Mouse (Mus musculus) right cerebral cortex, adult 18-20 months (tissue): ENCODE measurements around the gene Dmp1.

Source experiments
- DNase-seq: peaks from one replicate; pipeline ENCODE4 v3.0.0; 2022; ENCODE audit warnings: mixed read lengths

Gene Dmp1

GRCm38 (mm10) chr5:104202351-104202750 is at the start of gene Dmp1:
Gene Dmp1 (plus strand): TSS chr5:104202613.
- DNase-seq: no peak

- no peak for DNase-seq
Measured at GRCm38 (mm10) chr5:104157701-104158100, 44.7 kb upstream of the Dmp1 start.

DNA sequence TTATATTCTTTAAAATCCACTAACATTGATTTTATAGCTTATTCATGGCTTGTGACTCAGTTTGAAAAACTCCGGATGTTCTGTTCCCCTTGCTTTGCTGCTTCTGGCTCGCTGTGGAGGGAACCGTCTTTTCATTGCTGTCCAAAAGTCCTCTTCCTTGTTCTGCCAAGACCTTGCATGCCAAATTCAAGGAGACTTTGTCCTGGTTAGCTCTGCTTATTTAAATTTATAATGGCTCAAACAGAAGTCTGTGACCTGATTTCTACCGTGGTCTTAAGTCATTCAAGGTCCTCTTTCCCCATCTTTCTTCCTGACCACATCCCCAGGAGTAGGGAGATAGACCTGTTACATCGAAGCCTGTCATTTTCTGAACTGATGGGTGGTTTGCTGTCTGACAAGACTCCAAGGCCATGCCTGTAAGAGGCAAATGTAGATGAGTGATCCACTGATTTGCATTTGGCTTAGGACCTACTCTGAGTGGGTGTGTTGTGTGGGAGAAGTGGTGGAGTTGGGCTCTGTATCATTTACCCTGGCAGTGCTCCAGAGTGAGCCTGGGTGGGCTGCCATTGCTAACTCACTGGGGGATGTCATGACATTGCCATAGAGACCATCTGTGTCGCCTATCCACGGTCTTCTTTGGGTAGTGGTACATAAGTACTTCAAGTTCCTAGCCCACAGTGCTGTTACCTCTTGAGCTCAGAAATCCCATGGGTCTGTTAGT is 43.9 kb upstream of the Dmp1 start:
- DNase-seq: peak; percentile 58

GRCm38 (mm10) chr5:104160581-104160980 is 41.8 kb upstream of the Dmp1 start:
- DNase-seq: no peak

DNA sequence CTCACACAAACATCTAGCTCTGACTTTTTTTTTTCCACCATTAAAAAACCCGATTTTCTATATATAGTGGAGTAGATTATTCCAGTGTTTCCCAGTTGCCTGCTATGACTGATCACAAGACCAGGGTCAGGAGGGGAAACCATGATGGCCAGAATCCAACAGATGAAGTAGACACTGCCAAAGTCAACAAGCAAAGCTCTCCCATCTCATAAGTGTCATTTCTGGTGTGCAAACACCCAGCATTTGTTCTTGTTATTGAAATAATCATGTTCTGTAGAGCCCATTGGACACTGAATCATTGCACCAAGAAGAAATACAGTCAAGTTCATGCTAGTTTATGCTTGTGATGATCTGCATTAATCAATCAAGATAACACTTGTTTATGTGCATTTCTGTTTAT is 41.0 kb upstream of the Dmp1 start:
- no peak for DNase-seq

- no peak for DNase-seq
Measured at GRCm38 (mm10) chr5:104163536-104163935, 38.9 kb upstream of the Dmp1 start.

- no peak for DNase-seq
Measured at GRCm38 (mm10) chr5:104170412-104170811, 32.0 kb upstream of the Dmp1 start, which contains the start of gene Dspp. Gene Dspp (plus strand): TSS chr5:104170712.

- DNase-seq: peak; percentile 40
Measured at GRCm38 (mm10) chr5:104173094-104173493, 29.3 kb upstream of the Dmp1 start.

DNA sequence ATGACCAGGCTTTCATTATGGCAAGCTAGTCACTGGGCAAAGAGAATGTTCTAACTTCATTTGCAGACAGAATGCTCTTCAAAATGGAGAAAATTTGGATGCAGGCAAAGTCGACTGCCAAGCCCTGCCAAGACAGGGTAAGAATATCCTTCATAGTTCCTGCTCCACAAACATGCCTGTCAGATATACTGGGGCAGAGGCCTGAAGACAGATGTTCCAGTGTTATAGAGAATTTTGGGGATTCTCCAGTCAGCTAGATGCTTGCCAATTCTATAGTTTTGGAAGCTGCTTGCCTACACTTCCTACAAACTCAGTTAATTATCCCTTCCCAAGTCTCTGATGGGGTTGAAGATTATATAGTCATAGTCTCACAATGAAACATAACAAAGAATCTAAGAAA is 18.7 kb upstream of the Dmp1 start:
- peak; percentile 19 for DNase-seq

DNA sequence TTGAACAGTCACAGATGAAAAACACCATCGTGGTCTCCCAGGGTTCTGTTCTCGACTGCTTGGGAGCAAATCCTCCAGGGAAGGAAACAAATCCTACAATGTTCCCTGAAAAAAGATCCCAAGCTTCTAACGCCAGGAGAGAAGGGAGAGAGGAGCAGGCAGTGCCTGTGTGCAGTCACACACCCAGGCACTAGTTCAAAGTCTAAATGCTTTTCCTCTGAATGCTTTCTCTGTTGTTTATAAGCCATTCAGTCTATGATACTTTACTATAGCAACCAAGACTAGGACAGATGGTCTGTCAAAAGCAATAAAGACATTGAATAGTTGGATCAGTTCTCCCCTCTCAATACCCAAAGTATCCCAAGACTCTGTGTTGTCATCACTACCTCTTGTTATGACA is 15.1 kb upstream of the Dmp1 start:
- no peak for DNase-seq

GRCm38 (mm10) chr5:104195086-104195485 is 7.3 kb upstream of the Dmp1 start:
- DNase-seq: no peak

- no peak for DNase-seq
Measured at GRCm38 (mm10) chr5:104201153-104201950, 1.1 kb upstream of the Dmp1 start.

DNA sequence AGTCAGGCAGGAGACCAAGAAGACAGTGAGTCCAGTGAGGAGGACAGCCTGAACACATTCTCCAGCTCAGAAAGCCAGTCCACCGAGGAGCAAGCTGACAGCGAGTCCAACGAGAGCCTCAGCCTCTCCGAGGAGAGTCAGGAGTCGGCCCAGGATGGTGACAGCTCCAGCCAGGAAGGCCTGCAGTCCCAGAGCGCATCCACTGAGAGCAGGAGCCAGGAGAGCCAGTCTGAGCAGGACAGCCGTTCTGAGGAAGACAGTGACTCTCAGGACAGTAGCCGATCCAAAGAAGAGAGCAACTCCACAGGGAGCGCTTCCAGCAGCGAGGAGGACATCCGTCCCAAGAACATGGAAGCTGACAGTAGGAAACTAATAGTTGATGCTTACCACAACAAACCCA is 10.1 kb downstream of the Dmp1 start:
- DNase-seq: no peak

GRCm38 (mm10) chr5:104218926-104219325 is 16.5 kb downstream of the Dmp1 start:
- peak; percentile 26 for DNase-seq

DNA sequence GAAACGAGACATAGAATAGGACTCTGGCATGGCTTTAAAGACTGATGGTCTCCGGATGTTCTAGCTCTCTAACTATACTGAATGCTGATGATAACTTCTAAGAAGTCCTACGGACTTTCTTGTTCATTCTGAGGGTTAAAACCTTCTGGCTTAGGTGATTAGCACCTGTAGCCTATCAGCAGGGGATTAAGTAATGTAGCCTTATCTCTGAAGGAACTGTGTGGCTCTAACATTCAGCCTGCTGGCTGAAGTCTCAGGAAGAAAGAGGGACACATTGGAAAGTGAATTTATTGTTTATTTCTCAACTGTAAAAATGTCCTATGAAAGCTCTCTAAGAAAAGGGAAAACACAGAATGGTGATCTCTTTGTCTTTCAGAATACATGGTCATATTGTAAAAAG is 21.9 kb downstream of the Dmp1 start:
- no peak for DNase-seq

DNA sequence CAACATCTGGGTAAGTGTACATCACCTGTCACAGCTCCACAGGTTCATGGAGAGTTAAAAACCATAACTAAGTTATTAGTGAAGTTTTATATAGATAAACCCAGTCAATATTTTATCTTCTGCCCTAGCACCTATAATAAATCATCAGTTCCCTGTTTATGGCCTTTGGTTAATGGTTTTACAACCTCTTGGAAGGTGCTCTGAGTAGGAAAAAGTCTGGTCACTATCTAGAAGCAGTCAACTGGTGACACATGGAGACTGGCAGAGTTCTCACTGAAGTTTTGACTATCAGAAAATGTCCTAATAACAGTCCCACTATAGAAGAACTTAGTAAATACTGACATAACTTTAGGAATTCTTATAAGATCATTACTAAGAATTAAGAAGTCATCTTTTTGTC is 22.3 kb downstream of the Dmp1 start:
- no peak for DNase-seq

DNA sequence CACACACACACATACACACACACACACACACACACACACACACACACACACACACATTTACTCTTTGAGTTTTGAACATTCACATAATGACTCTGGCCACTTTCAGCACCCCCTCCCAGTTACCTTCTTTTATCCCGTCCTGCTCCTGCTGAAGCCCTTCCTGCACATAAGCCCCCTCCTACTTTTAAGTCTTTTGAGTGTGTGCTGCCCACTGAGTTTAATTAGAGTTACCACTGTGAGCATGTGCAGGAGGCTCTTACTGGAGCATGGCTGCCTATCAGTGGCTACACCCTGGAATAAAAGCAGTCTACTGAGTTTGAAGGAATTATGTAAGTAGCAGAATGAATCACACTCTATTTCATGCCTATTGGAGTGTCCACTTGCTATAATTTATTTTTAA is 26.1 kb downstream of the Dmp1 start:
- DNase-seq: no peak

DNA sequence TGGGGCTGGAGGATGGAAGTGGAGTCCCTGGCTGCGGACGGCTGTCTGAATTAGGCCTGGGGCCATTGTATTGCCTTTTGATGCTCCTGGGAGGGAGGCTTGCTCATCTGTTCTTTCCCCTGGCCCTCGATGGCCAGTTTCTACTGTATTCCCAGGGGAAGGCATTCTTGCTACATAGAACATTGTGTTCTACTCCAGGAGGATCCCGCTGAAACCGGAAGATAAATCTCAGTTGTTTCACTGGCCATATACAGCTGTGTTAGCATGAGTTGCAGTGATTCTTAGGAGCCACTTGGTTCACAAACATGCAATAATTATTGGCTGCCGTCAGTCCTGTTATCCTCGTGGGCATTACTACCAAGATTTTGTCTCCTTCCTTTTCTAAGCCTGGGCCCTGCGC is 34.3 kb downstream of the Dmp1 start:
- no peak for DNase-seq

- peak; percentile 7 for DNase-seq
Measured at GRCm38 (mm10) chr5:104239674-104240378, 37.4 kb downstream of the Dmp1 start.

DNA sequence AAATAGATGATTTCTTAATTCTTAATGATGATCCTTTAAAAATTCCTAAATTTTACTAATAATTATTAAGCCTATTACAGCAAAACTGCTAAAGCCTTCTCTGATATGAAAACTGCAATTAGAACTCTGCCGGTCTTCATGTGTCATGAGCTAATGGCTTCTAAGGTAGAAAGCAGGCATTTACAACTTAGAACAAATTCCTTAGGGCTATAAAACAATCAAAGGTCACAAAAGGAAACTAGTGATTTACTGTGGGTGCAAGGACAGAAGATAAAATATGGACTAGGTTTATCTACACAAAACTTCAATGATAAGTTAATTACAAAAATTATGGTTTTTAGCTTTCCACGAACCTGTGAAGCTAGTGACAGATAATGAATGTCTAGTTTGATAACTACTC is 41.8 kb downstream of the Dmp1 start:
- no peak for DNase-seq

- no peak for DNase-seq
Measured at GRCm38 (mm10) chr5:104251811-104252210, 49.4 kb downstream of the Dmp1 start.

- DNase-seq: no peak
Measured at GRCm38 (mm10) chr5:104256585-104256984, 54.2 kb downstream of the Dmp1 start.

DNA sequence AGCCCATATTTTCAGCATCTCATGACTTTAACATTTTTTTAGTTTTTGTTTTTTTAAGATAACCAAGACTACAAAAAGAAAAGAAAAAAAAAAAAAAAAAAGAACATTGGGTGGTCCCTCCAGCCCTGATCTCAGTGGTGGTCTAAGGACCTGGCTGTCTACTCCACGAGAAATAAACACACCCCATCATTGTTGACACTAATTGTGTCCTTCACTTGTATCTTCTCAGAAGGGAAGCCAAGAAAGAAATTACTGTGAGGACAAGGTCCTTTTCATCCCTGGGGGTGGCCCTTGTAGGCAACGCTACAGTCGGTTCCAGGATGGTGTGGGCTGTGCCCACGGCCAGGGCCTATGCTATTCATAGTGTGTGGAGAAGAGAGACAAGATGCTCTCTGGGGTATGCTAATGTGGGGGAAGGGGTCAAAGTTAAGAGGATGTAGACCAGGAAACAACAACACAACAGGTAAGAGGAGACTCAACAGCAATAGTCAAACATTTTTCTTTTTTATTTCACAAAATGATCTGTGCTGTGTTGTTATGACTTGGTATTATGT is 59.6 kb downstream of the Dmp1 start:
- no peak for DNase-seq
